Mouse (Mus musculus) spleen, postnatal 36 days (tissue): ENCODE data around the gene Pmpcb.

Source experiments
- DNase-seq, 2 experiments: peaks; one replicate each; pipeline ENCODE4 v3.0.0; 2022; ENCODE audit warnings: low spot score in 2 of 2, mixed read lengths in 1 of 2

Gene Pmpcb

DNA sequence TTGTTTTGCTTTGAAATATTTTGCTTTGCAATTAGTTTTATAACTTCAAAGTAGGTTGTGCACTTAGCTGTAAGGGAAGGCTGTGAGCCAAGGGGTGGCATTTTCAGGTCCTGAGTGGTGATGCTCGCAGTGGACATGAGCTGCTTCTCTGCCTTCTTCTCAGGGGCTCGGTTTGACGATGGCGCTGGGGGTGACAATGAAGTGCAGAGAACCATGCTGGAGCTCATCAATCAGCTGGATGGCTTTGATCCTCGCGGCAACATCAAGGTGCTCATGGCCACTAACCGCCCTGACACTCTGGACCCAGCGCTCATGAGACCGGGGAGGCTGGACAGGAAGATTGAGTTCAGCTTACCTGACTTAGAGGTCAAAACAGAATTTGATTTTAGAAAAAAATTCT is 66.0 kb downstream of the Pmpcb start:
- DNase-seq: no peak

DNA sequence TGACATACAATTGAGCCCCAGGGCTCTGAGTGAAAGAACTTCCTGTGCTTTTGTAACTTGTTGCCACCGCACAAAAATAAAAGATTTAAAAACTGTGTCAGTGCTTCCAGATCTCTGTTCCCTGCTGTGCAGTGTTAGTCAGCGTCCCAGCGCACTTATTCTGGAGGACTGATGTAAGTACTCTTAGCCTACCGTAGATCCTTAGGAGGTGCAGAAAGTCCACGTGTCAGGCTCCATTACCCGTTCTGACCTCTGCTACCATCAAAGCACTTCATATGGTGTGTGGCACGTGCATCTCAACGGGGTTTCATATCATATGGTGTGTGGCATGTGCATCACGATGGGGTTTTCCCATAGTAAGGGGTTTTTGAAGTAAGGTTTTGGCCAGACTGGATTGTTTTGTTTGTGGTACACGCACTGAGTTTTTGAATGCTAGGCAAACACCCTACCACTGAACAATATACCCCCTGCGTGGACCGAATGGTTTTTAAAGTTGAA is 66.8 kb downstream of the Pmpcb start:
- no peak for DNase-seq

DNA sequence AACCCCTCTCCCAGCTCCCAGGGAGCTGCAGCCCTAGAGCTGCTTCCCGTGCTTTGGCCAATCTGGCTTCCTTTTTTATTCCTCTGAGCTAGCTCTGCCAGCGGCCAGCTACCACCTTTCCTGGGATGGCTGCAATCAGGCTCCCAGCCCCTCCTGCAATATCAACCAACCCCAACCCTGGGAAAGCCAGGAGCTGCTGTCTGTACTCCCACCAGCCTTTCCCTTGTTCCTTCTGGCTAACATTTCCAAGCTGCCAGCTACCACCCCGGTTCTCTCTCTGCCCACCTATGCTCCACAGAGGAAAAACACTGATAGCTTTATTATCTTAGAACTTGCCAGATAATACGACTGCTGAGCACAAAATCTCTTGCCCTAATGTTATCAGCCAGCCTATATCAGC is 67.9 kb downstream of the Pmpcb start:
- no peak for DNase-seq
